Mouse (Mus musculus): Measurements from ENCODE around the gene Gm20547. TPM values are rescaled to one million over a fixed set of nuclear protein-coding genes. Genes with fewer than 3 reads are reported as not detected.
A peak's percentile ranks its signal among the peaks of the same experiment; 100 is the strongest.
"Not testable (repeated sequence)": the region's sequence is repeated elsewhere in the genome, so short reads cannot be mapped to it uniquely, and the experiment has no call there.

Gm20547 gene
- total RNA-seq, 2 experiments from 2014 or later = 0.08 TPM; not detected in 1

GRCm38 (mm10) chr17:34810811-34811210 lies 71.0 kb downstream of the Gm20547 start:
- DNase-seq (ENCODE audit: low spot score) = not testable (repeated sequence)
- intact Hi-C loops (cut with DNase I) = loop anchor here (5.0 kb wide), 1 partner anchor 159 kb away; no protein-coding TSS in a partner anchor

GRCm38 (mm10) chr17:34810411-34810810 lies 71.4 kb downstream of the Gm20547 start:
- not testable (repeated sequence) for DNase-seq (ENCODE audit: low spot score)
- intact Hi-C loops (cut with DNase I) = loop anchor here (5.0 kb wide), 1 partner anchor 158 kb away; no protein-coding TSS in a partner anchor

GRCm38 (mm10) chr17:34808599-34809205 lies 73.1 kb downstream of the Gm20547 start:
- intact Hi-C loops (cut with DNase I) = no loop called here
- DNase-seq (ENCODE audit: low spot score) = no peak

- no peak for DNase-seq (ENCODE audit: low spot score)
- intact Hi-C loops (cut with DNase I) = no loop called here
Observed at GRCm38 (mm10) chr17:34807176-34807575, 74.7 kb downstream of the Gm20547 start.

Small RNA genes lying within 50 kb of the gene (microRNA-seq; reads per million reads assigned to microRNA genes)
- gene Mir6970 (not detected), gene Mir6971 (4.2 reads per million, percentile 9 among the genes with 10 or more reads in this experiment), gene Mir6972 (not detected)

Other genes starting within 250 kb of the Gm20547 start
- gene Fkbpl, start 237.3 kb downstream of the Gm20547 start, total RNA-seq (2021) = 1 to 10 TPM; 6.2 to 6.6 TPM
- 10 to 100 TPM; 15.6 to 17.8 TPM for gene Atf6b, start 234.9 kb downstream of the Gm20547 start, total RNA-seq (2021)
- gene Tnxb, start 211.5 kb downstream of the Gm20547 start, total RNA-seq (2021) = 10 to 100 TPM; 32.1 to 42.1 TPM
- 10 to 100 TPM; 15.0 to 23.3 TPM for gene C4b, start 138.2 kb downstream of the Gm20547 start, total RNA-seq (2021)
- not detected for gene Cyp21a1, start 77.5 kb downstream of the Gm20547 start, total RNA-seq (2021)
- gene Stk19, start 45.1 kb downstream of the Gm20547 start, total RNA-seq (2021) = 10 to 100 TPM in 1 of 2 experiments, 1 to 10 TPM in 1; 9.4 to 12.7 TPM
- 10 to 100 TPM; 11.1 to 11.6 TPM for gene Dxo, start 45.0 kb downstream of the Gm20547 start, total RNA-seq (2021)
- 10 to 100 TPM; 18.4 to 22.6 TPM for gene Skiv2l, start 31.8 kb downstream of the Gm20547 start, total RNA-seq (2021)
- 10 to 100 TPM; 15.5 to 16.7 TPM for gene Nelfe, start 31.7 kb downstream of the Gm20547 start, total RNA-seq (2021)
- gene Cfb, start 19.5 kb downstream of the Gm20547 start, total RNA-seq (2021) = 1 to 10 TPM; 2.8 to 6.0 TPM
- gene Zbtb12, start 2.6 kb downstream of the Gm20547 start, total RNA-seq (2021) = 1 to 10 TPM; 6.4 to 7.4 TPM
- gene C2, start 16.2 kb upstream of the Gm20547 start, total RNA-seq (2021) = 1 to 10 TPM; 2.8 to 4.1 TPM
- gene Ehmt2, start 16.4 kb upstream of the Gm20547 start, total RNA-seq (2021) = 10 to 100 TPM; 37.6 to 39.1 TPM
- not detected for gene Slc44a4, start 32.4 kb upstream of the Gm20547 start, total RNA-seq (2021)
- gene Neu1, start 49.2 kb upstream of the Gm20547 start, total RNA-seq (2021) = 10 to 100 TPM; 12.7 to 14.1 TPM
- 1 to 10 TPM; 1.9 to 6.9 TPM for gene Hspa1b, start 77.2 kb upstream of the Gm20547 start, total RNA-seq (2021)
- gene Gm20481, start 87.9 kb upstream of the Gm20547 start, total RNA-seq (2021) = not detected
- gene Hspa1a, start 90.1 kb upstream of the Gm20547 start, total RNA-seq (2021) = 1 to 10 TPM; 2.9 to 7.7 TPM
- gene Hspa1l, start 90.7 kb upstream of the Gm20547 start, total RNA-seq (2021) = 1 to 10 TPM; 6.9 to 8.1 TPM
- 10 to 100 TPM; 19.0 to 19.1 TPM for gene Lsm2, start 99.8 kb upstream of the Gm20547 start, total RNA-seq (2021)
- gene Vars, start 118.9 kb upstream of the Gm20547 start, total RNA-seq (2021) = 10 to 100 TPM; 25.7 to 26.9 TPM
- gene Vwa7, start 134.5 kb upstream of the Gm20547 start, total RNA-seq (2021) = 1 to 10 TPM; 7.3 to 7.7 TPM
- not detected for gene Sapcd1, start 146.0 kb upstream of the Gm20547 start, total RNA-seq (2021)
- 1 to 10 TPM in 1 of 2 experiments, under 1 TPM in 1; 0.57 to 1.3 TPM for gene Msh5, start 164.7 kb upstream of the Gm20547 start, total RNA-seq (2021)
- 10 to 100 TPM; 40.0 to 46.1 TPM for gene Clic1, start 167.9 kb upstream of the Gm20547 start, total RNA-seq (2021)
- gene Ddah2, start 177.0 kb upstream of the Gm20547 start, total RNA-seq (2021) = 10 to 100 TPM; 27.7 to 31.3 TPM
- not detected for gene Ly6g6c, start 183.3 kb upstream of the Gm20547 start, total RNA-seq (2021)
- gene Mpig6b, start 184.1 kb upstream of the Gm20547 start, total RNA-seq (2021) = under 1 TPM; 0.18 to 0.87 TPM
- not detected for gene Ly6g6e, start 194.9 kb upstream of the Gm20547 start, total RNA-seq (2021)
- under 1 TPM; 0.53 to 0.78 TPM for gene Ly6g6d, start 196.0 kb upstream of the Gm20547 start, total RNA-seq (2021)
- gene Ly6g6f, start 203.6 kb upstream of the Gm20547 start, total RNA-seq (2021) = not detected
- 10 to 100 TPM; 47.9 to 57.5 TPM for gene Abhd16a, start 207.2 kb upstream of the Gm20547 start, total RNA-seq (2021)
- gene Ly6g5c, start 226.2 kb upstream of the Gm20547 start, total RNA-seq (2021) = not detected
- gene Ly6g5b, start 233.4 kb upstream of the Gm20547 start, total RNA-seq (2021) = under 1 TPM in 1 of 2 experiments, not detected in 1; 0.36 TPM
- gene Gpank1, start 239.4 kb upstream of the Gm20547 start, total RNA-seq (2021) = 1 to 10 TPM; 6.3 to 9.5 TPM
- 100 to 1,000 TPM; 155 to 167 TPM for gene Csnk2b, start 240.0 kb upstream of the Gm20547 start, total RNA-seq (2021)
- 10 to 100 TPM; 27.0 to 27.1 TPM for gene D17H6S53E, start 244.3 kb upstream of the Gm20547 start, total RNA-seq (2021)